Mouse (Mus musculus) hematopoietic multipotent progenitor cell, adult 10-12 weeks (in vitro differentiated cells): ENCODE data around the gene Iqgap2. TPM values are rescaled to one million over a fixed set of nuclear protein-coding genes. Genes with fewer than 3 reads are reported as not detected.

Source experiments
- polyA plus RNA-seq: library from polyadenylated mRNA; stranded (reverse); fragments of >175 nt; gene quantifications from 2 replicates; pipeline ENCODE4 v1.2.3, GENCODE M21; 2012; ENCODE audit warnings: low replicate concordance

The Iqgap2 gene
- 3.3 and 4.7 TPM in 2 replicates for polyA plus RNA-seq

GRCm38 (mm10) chr13:95891491-95891925 lies at the start of gene Iqgap2:
Iqgap2 (minus strand) TSS chr13:95891922.

DNA sequence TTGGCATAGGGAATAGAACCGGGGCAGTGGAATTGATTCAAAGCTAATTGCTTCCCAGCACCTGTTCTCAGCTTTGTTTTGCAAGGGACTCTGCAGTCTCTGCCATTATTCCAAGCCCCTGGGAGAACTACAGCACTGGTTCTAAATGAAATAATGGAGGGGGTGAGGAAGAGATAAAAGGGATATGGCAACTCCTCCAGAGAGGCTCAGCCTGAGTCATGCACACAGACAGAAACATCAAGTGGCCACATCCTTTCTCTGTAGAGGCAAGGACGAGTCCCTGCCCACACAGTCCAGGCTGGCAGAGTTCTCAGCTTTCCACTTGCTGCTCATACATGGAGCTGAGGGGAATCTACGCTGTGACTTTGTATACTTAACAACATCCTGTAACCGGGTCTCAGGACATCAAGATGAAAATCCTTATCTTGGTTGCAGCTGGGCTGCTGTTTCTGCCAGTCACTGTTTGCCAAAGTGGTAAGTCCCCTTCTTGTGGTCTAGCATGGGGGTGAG lies 195.0 kb downstream of the Iqgap2 start, which contains the start of gene F2rl2:
TSS of gene F2rl2 (plus strand) at position 200 of the 510 bp plus-strand sequence.

DNA sequence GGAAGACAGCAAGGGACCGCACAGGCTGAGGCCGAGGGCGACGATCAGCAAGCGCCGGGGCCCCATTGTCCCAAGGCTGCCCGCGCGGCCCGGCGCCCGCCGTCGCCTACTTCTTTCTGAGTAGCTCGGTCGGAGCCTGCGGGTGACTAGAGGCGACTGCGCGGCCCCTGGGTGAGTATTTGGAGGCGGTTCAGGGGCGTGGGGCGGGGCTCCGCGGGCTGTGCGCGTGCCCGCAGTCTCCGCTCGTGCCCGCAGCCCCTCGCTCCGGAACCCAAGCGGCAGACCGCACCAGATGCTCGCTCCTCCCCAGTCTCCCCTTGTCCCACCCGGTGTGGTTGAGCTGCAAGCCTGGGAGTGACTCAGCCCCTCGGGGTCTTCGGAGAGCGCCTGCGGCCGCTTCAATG lies 273.4 kb downstream of the Iqgap2 start, which contains the start of gene F2r:
TSS of gene F2r (minus strand) at position 179 of the 404 bp plus-strand sequence.

Other genes starting within 250 kb of the Iqgap2 start
- gene F2rl2, start 195.1 kb downstream of the Iqgap2 start, polyA plus RNA-seq: 0.09 TPM in 1 of 2 replicates, not detected in the other
- 0.80 and 1.6 TPM in 2 replicates for gene Gm20075, start 189.5 kb upstream of the Iqgap2 start, polyA plus RNA-seq
- gene Gm17190, start 190.1 kb upstream of the Iqgap2 start, polyA plus RNA-seq: not detected in 2 replicates
- gene Sv2c, start 240.7 kb upstream of the Iqgap2 start, polyA plus RNA-seq: 0.03 TPM in 2 replicates